Mouse (Mus musculus) myocyte (in vitro differentiated cells): ENCODE measurements at regions not wholly inside any gene's neighbourhood (a gene's known extent, or its start where the extent isn't known, plus 50 kb on each side); places are given as distances from the start of the nearest gene placed in this dataset.

Experiments
- H3K27me3 ChIP-seq: one replicate; pipeline ENCODE4 v1.6.1; 2011; ENCODE audit not compliant: control insufficient read depth, insufficient read depth, insufficient read length
- H3K36me3 ChIP-seq: one replicate; pipeline ENCODE4 v1.6.1; 2011; ENCODE audit not compliant: control insufficient read depth, insufficient read depth
- H3K4me2 ChIP-seq: one replicate; pipeline ENCODE4 v1.6.1; 2011; ENCODE audit warnings: low read depth, control low read depth
- H3K4me3 ChIP-seq: one replicate; pipeline ENCODE4 v1.5.1; 2011; ENCODE audit warnings: mild to moderate bottlenecking, control low read depth, moderate library complexity
- H3K79me2 ChIP-seq: one replicate; pipeline ENCODE4 v1.6.1; 2011; ENCODE audit not compliant: control insufficient read depth, insufficient read depth
- H3ac ChIP-seq: one replicate; pipeline ENCODE4 v1.6.1; 2011; ENCODE audit not compliant: control insufficient read depth, insufficient read length
- CEBPB ChIP-seq: IDR thresholded peaks from 2 replicates; pipeline ENCODE4 v1.6.1; 2011; ENCODE audit warnings: mild to moderate bottlenecking, moderate library complexity; ENCODE audit not compliant: poor library complexity, insufficient read depth, severe bottlenecking
- E2F4 ChIP-seq: IDR thresholded peaks from one replicate; pipeline ENCODE4 v1.6.1; 2011; ENCODE audit warnings: mild to moderate bottlenecking, control low read depth, moderate library complexity; ENCODE audit not compliant: insufficient read depth
- MAX ChIP-seq: IDR thresholded peaks from one replicate; pipeline ENCODE4 v1.6.1; 2011; ENCODE audit warnings: low read depth, mild to moderate bottlenecking, control low read depth
- MYOD1 ChIP-seq, 3 experiments: IDR thresholded peaks; one replicate each; pipeline ENCODE4 v1.6.1; 2011; ENCODE audit warnings: control low read depth in 2 of 3, low read depth in 2 of 3, mild to moderate bottlenecking in 2 of 3, moderate library complexity in 1 of 3; ENCODE audit not compliant: insufficient read length in 2 of 3, control insufficient read depth in 1 of 3
- MYOG ChIP-seq, 3 experiments: IDR thresholded peaks; one replicate each; pipeline ENCODE4 v1.6.1; 2011; ENCODE audit warnings: control low read depth in 2 of 3, low read depth in 2 of 3, mild to moderate bottlenecking in 2 of 3; ENCODE audit not compliant: insufficient read length in 2 of 3, control insufficient read depth in 1 of 3, insufficient read depth in 1 of 3
- POLR2A ChIP-seq: IDR thresholded peaks from one replicate; pipeline ENCODE4 v1.6.1; 2011; ENCODE audit warnings: low read depth, mild to moderate bottlenecking, control low read depth, moderate library complexity; ENCODE audit not compliant: insufficient read length
- POLR2AphosphoS2 ChIP-seq: IDR thresholded peaks from one replicate; pipeline ENCODE4 v1.6.1; 2011; ENCODE audit warnings: low read depth, control low read depth; ENCODE audit not compliant: insufficient read length
- REST ChIP-seq: IDR thresholded peaks from one replicate; pipeline ENCODE4 v1.6.1; 2011; ENCODE audit warnings: mild to moderate bottlenecking, control low read depth, moderate library complexity; ENCODE audit not compliant: insufficient read depth, insufficient read length
- SRF ChIP-seq: IDR thresholded peaks from one replicate; pipeline ENCODE4 v1.6.1; 2011; ENCODE audit warnings: low read depth; ENCODE audit not compliant: control insufficient read depth, insufficient read length
- TCF12 ChIP-seq: IDR thresholded peaks from one replicate; pipeline ENCODE4 v1.6.1; 2011; ENCODE audit warnings: mild to moderate bottlenecking, control low read depth; ENCODE audit not compliant: poor library complexity, insufficient read depth, severe bottlenecking
- TCF3 ChIP-seq: IDR thresholded peaks from one replicate; pipeline ENCODE4 v1.6.1; 2011; ENCODE audit warnings: low read depth, control low read depth; ENCODE audit not compliant: insufficient read length
- USF1 ChIP-seq: IDR thresholded peaks from one replicate; pipeline ENCODE4 v1.6.1; 2011; ENCODE audit warnings: low read depth, mild to moderate bottlenecking, control low read depth, moderate library complexity

DNA sequence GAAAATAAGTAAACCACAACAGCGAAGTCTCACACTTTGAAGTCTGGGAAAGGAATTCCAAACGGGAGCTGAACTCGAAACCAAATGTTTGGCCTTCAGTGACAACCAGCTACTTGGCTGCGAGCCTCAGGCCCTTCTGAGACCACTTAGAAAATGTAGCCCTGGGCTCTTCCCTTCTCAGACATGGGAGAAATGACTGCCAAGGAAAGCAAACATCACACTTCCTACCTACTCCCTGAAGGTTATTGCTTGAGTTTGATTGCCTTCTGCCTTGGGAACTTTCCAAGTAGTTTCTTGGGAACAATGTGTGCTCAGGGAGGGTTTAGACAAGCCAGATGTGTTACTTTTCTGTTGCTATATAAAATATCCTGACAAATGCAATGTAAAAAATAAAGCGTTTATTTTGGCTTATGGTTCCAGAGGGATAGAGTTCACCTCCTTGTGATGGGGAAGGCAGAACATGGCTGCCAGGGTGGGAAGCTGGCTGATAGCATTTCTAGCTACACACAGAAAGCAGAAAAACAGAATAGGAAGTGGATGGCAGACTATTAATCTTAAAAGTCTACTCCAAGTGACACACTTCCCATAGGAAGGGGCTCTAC, 194.8 kb upstream of the Rack1 start:
- Histone ChIP-seq H3K4me2 (no peak overlapping the region), H3K27me3 (no peaks in the 10 kb centered on the region), H3ac (no peak overlapping the region), H3K4me3 (no peak overlapping the region), H3K36me3 (no peaks in the 10 kb centered on the region), H3K79me2 (no peaks in the 10 kb centered on the region)
- TF ChIP-seq MYOD1 (IDR thresholded peaks at IDR 0.05; ENCODE audit: control insufficient read depth in 1 of 3, insufficient read length in 2 of 3, low read depth in 2 of 3), result no peak

GRCm38 (mm10) chr11:48601096-48601495, 199.0 kb upstream of the Rack1 start:
- TF ChIP-seq MAX, result no peak
- TF ChIP-seq CEBPB, result peak; percentile 61; the same call in 1 of the 2 replicates
- no peak for TF ChIP-seq USF1
- TF ChIP-seq REST, result no peak
- no peak for TF ChIP-seq MYOD1 (IDR thresholded peaks at IDR 0.05; ENCODE audit: control insufficient read depth in 1 of 3, insufficient read length in 2 of 3, low read depth in 2 of 3)
- TF ChIP-seq MYOG (IDR thresholded peaks at IDR 0.05; ENCODE audit: control insufficient read depth in 1 of 3, insufficient read depth in 1 of 3, insufficient read length in 2 of 3, low read depth in 2 of 3), result no peak
- no peak for TF ChIP-seq TCF12
- no peak overlapping the region for H3K4me3 ChIP-seq
- H3K4me2 ChIP-seq, result no peak overlapping the region
- no peaks in the 10 kb centered on the region for H3K79me2 ChIP-seq
- H3K36me3 ChIP-seq, result no peaks in the 10 kb centered on the region
- H3K27me3 ChIP-seq, result no peaks in the 10 kb centered on the region
- no peak overlapping the region for H3ac ChIP-seq

DNA sequence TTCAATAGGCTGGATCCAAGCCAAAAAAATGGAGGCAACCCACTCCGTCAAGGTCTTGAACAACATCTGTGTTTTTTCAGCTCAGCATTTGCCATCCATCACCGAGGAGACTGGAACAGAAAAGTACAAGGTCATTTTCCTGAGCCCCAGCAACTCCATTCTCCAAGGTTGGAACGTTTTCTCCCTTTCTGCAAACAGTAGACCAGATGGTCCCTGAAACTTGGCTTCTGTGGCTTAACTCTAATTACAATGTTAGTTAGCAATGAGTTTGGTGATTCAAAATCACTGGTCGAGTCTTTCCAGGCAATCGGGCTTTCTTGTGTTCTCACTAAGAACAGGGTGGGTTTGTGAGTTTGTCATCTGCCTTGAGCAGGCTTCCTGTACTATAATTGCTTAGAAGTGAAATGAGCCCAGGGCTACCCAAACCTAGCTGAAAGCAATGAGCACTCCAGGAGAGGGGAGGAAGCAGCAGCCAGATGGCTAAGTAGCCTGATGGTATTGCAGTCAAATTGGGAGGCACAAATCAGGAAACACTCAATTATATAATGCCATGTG, 200.5 kb upstream of the Rack1 start:
- Histone ChIP-seq H3K4me3 (no peak overlapping the region), H3K27me3 (no peaks in the 10 kb centered on the region), H3ac (no peak overlapping the region), H3K36me3 (no peaks in the 10 kb centered on the region), H3K79me2 (no peaks in the 10 kb centered on the region), H3K4me2 (no peak overlapping the region)
- TF ChIP-seq TCF3 (no peak), CEBPB (no peak), REST (no peak), POLR2AphosphoS2 (no peak), SRF (no peak), MYOG (IDR thresholded peaks at IDR 0.05; ENCODE audit: control insufficient read depth in 1 of 3, insufficient read depth in 1 of 3, insufficient read length in 2 of 3, low read depth in 2 of 3) (no peak), MAX (no peak), E2F4 (no peak), TCF12 (no peak), USF1 (no peak), POLR2A (no peak)

DNA sequence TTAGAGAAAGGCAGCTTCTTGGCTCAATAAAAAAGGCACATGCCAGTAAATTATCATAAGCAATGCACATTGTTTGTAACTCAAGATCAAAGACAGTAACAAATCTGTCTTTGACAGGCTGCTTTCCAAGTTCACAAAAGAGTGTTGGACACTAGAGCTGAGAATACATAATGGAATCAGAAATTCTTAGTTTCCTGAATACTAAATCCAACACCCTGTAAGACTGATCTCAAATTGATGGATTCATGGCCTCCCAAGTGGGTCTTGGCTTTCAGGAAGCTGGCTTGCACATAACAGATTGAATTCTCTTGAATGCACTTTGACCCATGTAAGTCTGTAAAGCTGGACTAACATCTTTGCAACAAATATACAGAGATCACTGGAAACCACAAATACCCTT, 201.1 kb upstream of the Rack1 start:
- H3K4me3 ChIP-seq, result no peak overlapping the region
- H3K27me3 ChIP-seq, result no peaks in the 10 kb centered on the region
- TF ChIP-seq TCF12 (no peak), POLR2A (no peak), CEBPB (no peak), MAX (no peak), MYOD1 (IDR thresholded peaks at IDR 0.05; ENCODE audit: control insufficient read depth in 1 of 3, insufficient read length in 2 of 3, low read depth in 2 of 3) (no peak), TCF3 (no peak), SRF (no peak), POLR2AphosphoS2 (no peak), E2F4 (no peak), REST (no peak), MYOG (IDR thresholded peaks at IDR 0.05; ENCODE audit: control insufficient read depth in 1 of 3, insufficient read depth in 1 of 3, insufficient read length in 2 of 3, low read depth in 2 of 3) (no peak), USF1 (no peak)
- no peaks in the 10 kb centered on the region for H3K79me2 ChIP-seq
- no peak overlapping the region for H3ac ChIP-seq
- H3K36me3 ChIP-seq, result no peaks in the 10 kb centered on the region
- H3K4me2 ChIP-seq, result no peak overlapping the region

GRCm38 (mm10) chr11:48594429-48594828, 205.7 kb upstream of the Rack1 start:
- H3K4me3 ChIP-seq, result no peak overlapping the region
- no peaks in the 10 kb centered on the region for H3K79me2 ChIP-seq
- no peaks in the 10 kb centered on the region for H3K27me3 ChIP-seq
- TF ChIP-seq MAX, result no peak
- TF ChIP-seq POLR2AphosphoS2, result no peak
- TF ChIP-seq MYOG (IDR thresholded peaks at IDR 0.05; ENCODE audit: control insufficient read depth in 1 of 3, insufficient read depth in 1 of 3, insufficient read length in 2 of 3, low read depth in 2 of 3), result no peak
- TF ChIP-seq TCF12, result no peak
- no peak for TF ChIP-seq POLR2A
- no peak for TF ChIP-seq TCF3
- TF ChIP-seq USF1, result no peak
- TF ChIP-seq SRF, result no peak
- TF ChIP-seq E2F4, result no peak
- no peak for TF ChIP-seq REST
- TF ChIP-seq MYOD1 (IDR thresholded peaks at IDR 0.05; ENCODE audit: control insufficient read depth in 1 of 3, insufficient read length in 2 of 3, low read depth in 2 of 3), result no peak
- TF ChIP-seq CEBPB, result no peak
- no peak overlapping the region for H3ac ChIP-seq
- H3K4me2 ChIP-seq, result no peak overlapping the region
- H3K36me3 ChIP-seq, result no peaks in the 10 kb centered on the region
